Mouse (Mus musculus): ENCODE results near the gene Mtap.

DNA sequence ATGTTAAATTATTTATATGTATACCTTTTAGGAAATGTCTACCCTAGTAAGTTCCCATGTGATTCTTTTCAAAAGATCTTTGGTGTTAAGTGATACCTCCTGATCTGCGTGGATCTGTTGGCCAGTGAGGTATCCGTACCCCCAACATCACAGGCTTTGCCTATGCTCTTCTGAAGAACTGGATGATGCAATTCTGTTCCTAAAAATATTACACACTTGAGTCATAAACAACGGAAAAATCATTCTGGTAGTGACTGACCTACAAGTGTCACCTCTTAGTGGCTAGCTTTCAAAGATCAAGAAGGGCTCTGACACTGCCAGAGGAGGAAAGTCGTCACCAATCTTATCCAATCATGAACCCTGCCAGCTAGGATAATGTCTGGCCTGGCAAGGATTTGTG is 58.6 kb downstream of the Mtap start:
- TF ChIP-seq POLR2A (IDR thresholded peaks at IDR 0.05; ENCODE audit: insufficient read depth, low read depth, low read length): no peak
- no peak for TF ChIP-seq CTCF (IDR thresholded peaks at IDR 0.05)
- TF ChIP-seq EP300 (IDR thresholded peaks at IDR 0.05; ENCODE audit: insufficient read depth, low read depth, low read length): no peak
